8 mouse cellular contexts compared by ENCODE assay signal in the genomic region with DNA sequence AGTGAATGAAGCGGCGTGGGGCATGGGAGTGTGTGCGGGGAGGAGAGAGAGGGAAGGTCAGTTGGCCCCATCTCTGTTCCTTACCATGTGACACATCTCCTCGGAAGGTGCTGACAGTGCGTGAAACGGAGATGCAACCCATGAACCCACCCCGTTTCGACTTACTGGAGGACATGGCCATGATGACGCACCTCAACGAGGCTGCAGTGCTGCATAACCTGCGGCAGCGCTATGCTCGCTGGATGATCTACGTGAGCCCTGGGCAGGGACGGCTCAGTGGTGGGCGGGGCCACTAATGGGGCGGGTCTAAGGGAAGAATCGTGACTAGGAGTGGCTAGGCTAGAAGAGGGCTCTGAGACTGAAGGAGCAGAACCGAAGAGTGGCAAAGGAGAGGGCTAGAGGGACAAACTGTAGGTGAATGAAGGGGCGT. TPM values are rescaled to one million over a fixed set of nuclear protein-coding genes. Genes with fewer than 3 reads are reported as not detected.
DNase-seq lines count a peak whose midpoint lies in the region; ATAC-seq and TF ChIP-seq lines count a peak whose summit lies in the region.

No protein-coding gene starts in this region.

- no peak for TF ChIP-seq CTCF in liver, adult 2 months (IDR thresholded peaks at IDR 0.05; ENCODE audit: low read depth, low read length)

- DNase-seq in frontal cortex, postnatal 10 days (ENCODE audit: low spot score in 2 of 2) = no peak
- peak; percentile 94 for DNase-seq in c-Kit-negative CD71-positive TER-119-positive erythroid progenitor cells, embryonic 14.5 days (ENCODE audit: low read depth, low spot score)
- DNase-seq in forebrain, embryonic 10.5 days (ENCODE audit: extremely low spot score, low spot score) = peak; percentile 65
- no peak for DNase-seq in hindbrain, embryonic 14.5 days (ENCODE audit: low spot score)
- DNase-seq in liver, adult 2 months (ENCODE audit: extremely low read depth, low read depth, low spot score) = peak; percentile 42
- peak; percentile 55 for DNase-seq in testis, postnatal 14 days (ENCODE audit: low spot score)

- H3K36me3 ChIP-seq in forebrain, embryonic 10.5 days (replicated peaks) = no peaks in the 10 kb centered on the region
- no peaks in the 10 kb centered on the region for H3K36me3 ChIP-seq in hindbrain, embryonic 14.5 days (replicated peaks; ENCODE audit: control insufficient read depth, insufficient read depth)
- no peaks in the 10 kb centered on the region for H3K36me3 ChIP-seq in liver, adult 2 months (ENCODE audit: control insufficient read depth, insufficient read depth, low read length)
- no peaks in the 10 kb centered on the region for H3K36me3 ChIP-seq in midbrain, embryonic 16.5 days (ENCODE audit: control insufficient read depth, insufficient read depth, low read length)

- H3K4me2 ChIP-seq in hindbrain, embryonic 14.5 days (replicated peaks) = peak overlapping the region; percentile 42
- H3K4me2 ChIP-seq in midbrain, embryonic 16.5 days (ENCODE audit: low read length) = peak overlapping the region; percentile 44

- H3K27me3 ChIP-seq in forebrain, embryonic 10.5 days (ENCODE audit: poor library complexity, severe bottlenecking) = peaks cover 31% of the 10 kb centered on the region
- H3K27me3 ChIP-seq in hindbrain, embryonic 14.5 days (ENCODE audit: control insufficient read depth, insufficient read depth, low read length) = no peaks in the 10 kb centered on the region; the same call in 1 of the 2 replicates
- no peaks in the 10 kb centered on the region for H3K27me3 ChIP-seq in liver, adult 2 months (ENCODE audit: control insufficient read depth, insufficient read depth, low read length)
- H3K27me3 ChIP-seq in midbrain, embryonic 16.5 days (ENCODE audit: control insufficient read depth, insufficient read depth, low read depth, low read length) = no peaks in the 10 kb centered on the region

- peak overlapping the region; percentile 49 for H3K4me3 ChIP-seq in forebrain, embryonic 10.5 days
- H3K4me3 ChIP-seq in hindbrain, embryonic 14.5 days (replicated peaks; ENCODE audit: low read length) = peak overlapping the region; percentile 12; the same call in 1 of the 2 replicates
- H3K4me3 ChIP-seq in liver, adult 2 months (ENCODE audit: insufficient read depth, low read depth, low read length) = peak overlapping the region; percentile 46
- peak overlapping the region; percentile 20 for H3K4me3 ChIP-seq in midbrain, embryonic 16.5 days (ENCODE audit: low read depth, low read length)

- ATAC-seq in frontal cortex, adult (ENCODE audit: low TSS enrichment) = peak; percentile 89
- ATAC-seq in hindbrain, embryonic 14.5 days (ENCODE audit: low FRiP score) = peak; percentile 69; the same call in 1 of the 2 replicates
- peak; percentile 70 for ATAC-seq in midbrain, embryonic 16.5 days

- H3K4me1 ChIP-seq in forebrain, embryonic 10.5 days = peaks cover 23% of the 10 kb centered on the region
- no peaks in the 10 kb centered on the region for H3K4me1 ChIP-seq in hindbrain, embryonic 14.5 days (replicated peaks; ENCODE audit: control insufficient read depth, insufficient read depth, low read length)
- H3K4me1 ChIP-seq in liver, adult 2 months (ENCODE audit: control insufficient read depth, insufficient read depth, low read length) = peaks cover 3% of the 10 kb centered on the region; the same call in 1 of the 2 replicates
- no peaks in the 10 kb centered on the region for H3K4me1 ChIP-seq in midbrain, embryonic 16.5 days (ENCODE audit: control insufficient read depth, insufficient read depth, low read length)

- H3K9me3 ChIP-seq in forebrain, embryonic 10.5 days = no peaks in the 10 kb centered on the region
- H3K9me3 ChIP-seq in hindbrain, embryonic 14.5 days (ENCODE audit: control insufficient read depth, low read length) = no peaks in the 10 kb centered on the region
- no peaks in the 10 kb centered on the region for H3K9me3 ChIP-seq in midbrain, embryonic 16.5 days (replicated peaks; ENCODE audit: control insufficient read depth, low read length, poor library complexity, severe bottlenecking)

- no peaks in the 10 kb centered on the region for H3K79me2 ChIP-seq in liver, adult 2 months (ENCODE audit: control insufficient read depth, insufficient read depth, low read length)

- no peak overlapping the region for H3K9ac ChIP-seq in hindbrain, embryonic 14.5 days
- no peak overlapping the region; the same call in 1 of the 2 replicates for H3K9ac ChIP-seq in liver, adult 2 months (ENCODE audit: low read depth, low read length)
- no peak overlapping the region for H3K9ac ChIP-seq in midbrain, embryonic 16.5 days (ENCODE audit: low read depth, low read length)

- WGBS in forebrain, embryonic 10.5 days = 3% methylated on average over 20 of the region's 20 CpGs
- 4% methylated on average over 20 of the region's 20 CpGs for WGBS in hindbrain, embryonic 14.5 days
- 10% methylated on average over 20 of the region's 20 CpGs for WGBS in liver, adult 2 months
- 4% methylated on average over 20 of the region's 20 CpGs for WGBS in midbrain, embryonic 16.5 days

- H3K27ac ChIP-seq in forebrain, embryonic 10.5 days = peak overlapping the region; percentile 51
- no peak overlapping the region for H3K27ac ChIP-seq in hindbrain, embryonic 14.5 days
- no peak overlapping the region for H3K27ac ChIP-seq in liver, adult 2 months (replicated peaks; ENCODE audit: insufficient read depth, low read depth, low read length)
- no peak overlapping the region for H3K27ac ChIP-seq in midbrain, embryonic 16.5 days (ENCODE audit: low read length)

- TF ChIP-seq POLR2A in liver, adult 2 months (IDR thresholded peaks at IDR 0.05; ENCODE audit: extremely low read depth, insufficient read depth, low read length) = no peak

RNA-seq across cellular contexts. Expression of gene Myh7b, which starts 2.3 kb away (rescaled TPM):
- polyA plus RNA-seq in forebrain, embryonic 10.5 days (2016; fragmentation: Nextera tagmentation; extraction: Ambion mirVana) = 0.67 and 0.73 TPM in 2 replicates
- polyA plus RNA-seq in hindbrain, embryonic 14.5 days (2014; fragmentation: Nextera tagmentation; extraction: Ambion mirVana) = 0.40 and 0.99 TPM in 2 replicates
- not detected in 2 replicates for total RNA-seq in liver, adult 2 months (2014; rRNA removed)
- polyA plus RNA-seq in liver, adult 2 months (2012; rRNA removed) = not detected in 2 replicates
- 0.80 and 1.0 TPM in 2 replicates for polyA plus RNA-seq in midbrain, embryonic 16.5 days (2015; fragmentation: Nextera tagmentation; extraction: Ambion mirVana)

RNA-seq across cellular contexts. Expression of gene Gss, which starts 20.7 kb away (rescaled TPM):
- polyA plus RNA-seq in forebrain, embryonic 10.5 days (2016; fragmentation: Nextera tagmentation; extraction: Ambion mirVana) = 22.6 and 24.2 TPM in 2 replicates
- 14.3 and 15.3 TPM in 2 replicates for polyA plus RNA-seq in hindbrain, embryonic 14.5 days (2014; fragmentation: Nextera tagmentation; extraction: Ambion mirVana)
- 69.4 and 112 TPM in 2 replicates for total RNA-seq in liver, adult 2 months (2014; rRNA removed)
- 113 and 134 TPM in 2 replicates for polyA plus RNA-seq in liver, adult 2 months (2012; rRNA removed)
- 13.6 and 15.1 TPM in 2 replicates for polyA plus RNA-seq in midbrain, embryonic 16.5 days (2015; fragmentation: Nextera tagmentation; extraction: Ambion mirVana)

Comparison
In these comparisons a context has a peak if more than half of its experiments do, and no peak if none do; other contexts are left out.
1. DNase-seq: peak in c-Kit-negative CD71-positive TER-119-positive erythroid progenitor cells, embryonic 14.5 days (single experiment), forebrain, embryonic 10.5 days (single experiment), liver, adult 2 months (single experiment) and testis, postnatal 14 days (single experiment); none in frontal cortex, postnatal 10 days (0 of 2) and hindbrain, embryonic 14.5 days (single experiment).
2. Peak in every context shown above with its lines, with median percentiles within 50 percentile points of each other: ATAC-seq and H3K4me3 ChIP-seq.